Mouse (Mus musculus) kidney, postnatal 10 days (tissue): ENCODE results near the gene Fgd6.

ENCODE experiments used
- DNase-seq: peaks from one replicate; pipeline ENCODE4 v3.0.0; 2021; ENCODE audit warnings: mixed read lengths

The Fgd6 gene

DNA sequence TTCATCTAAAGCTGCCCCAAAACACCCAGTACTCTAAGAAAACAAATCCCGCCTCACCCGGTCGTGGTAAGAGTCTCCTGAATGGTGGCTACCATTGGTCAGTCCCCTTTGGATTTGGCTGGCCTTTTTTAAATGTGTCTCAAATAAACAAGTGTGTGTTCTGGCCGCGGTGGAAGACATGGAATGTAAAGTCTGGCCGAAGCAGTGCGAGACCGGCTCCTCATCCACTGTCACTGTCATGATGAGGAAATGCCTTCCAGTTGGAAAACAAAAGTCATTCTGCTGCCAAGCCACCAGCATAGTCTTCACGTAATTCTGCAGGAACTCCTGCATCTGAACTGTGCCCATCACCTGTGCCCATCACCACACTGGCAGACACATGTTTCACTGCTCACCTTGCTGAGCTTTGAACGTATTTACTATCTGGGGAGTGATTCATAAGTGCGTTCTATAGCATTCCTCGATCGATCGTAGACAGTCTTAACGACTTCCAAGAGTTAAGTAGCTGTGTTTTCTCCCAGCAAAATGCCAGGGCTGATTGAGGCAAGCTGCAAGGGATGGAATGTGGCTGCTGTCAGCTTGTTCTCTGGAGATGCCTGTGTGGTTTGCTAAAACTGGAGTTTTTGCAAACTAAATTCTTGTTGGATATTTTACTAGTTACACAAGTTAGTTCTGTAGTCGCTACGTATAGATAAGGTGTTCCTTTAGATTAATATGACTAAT, 60.1 kb downstream of the Fgd6 start:
- peak; percentile 30 for DNase-seq

DNA sequence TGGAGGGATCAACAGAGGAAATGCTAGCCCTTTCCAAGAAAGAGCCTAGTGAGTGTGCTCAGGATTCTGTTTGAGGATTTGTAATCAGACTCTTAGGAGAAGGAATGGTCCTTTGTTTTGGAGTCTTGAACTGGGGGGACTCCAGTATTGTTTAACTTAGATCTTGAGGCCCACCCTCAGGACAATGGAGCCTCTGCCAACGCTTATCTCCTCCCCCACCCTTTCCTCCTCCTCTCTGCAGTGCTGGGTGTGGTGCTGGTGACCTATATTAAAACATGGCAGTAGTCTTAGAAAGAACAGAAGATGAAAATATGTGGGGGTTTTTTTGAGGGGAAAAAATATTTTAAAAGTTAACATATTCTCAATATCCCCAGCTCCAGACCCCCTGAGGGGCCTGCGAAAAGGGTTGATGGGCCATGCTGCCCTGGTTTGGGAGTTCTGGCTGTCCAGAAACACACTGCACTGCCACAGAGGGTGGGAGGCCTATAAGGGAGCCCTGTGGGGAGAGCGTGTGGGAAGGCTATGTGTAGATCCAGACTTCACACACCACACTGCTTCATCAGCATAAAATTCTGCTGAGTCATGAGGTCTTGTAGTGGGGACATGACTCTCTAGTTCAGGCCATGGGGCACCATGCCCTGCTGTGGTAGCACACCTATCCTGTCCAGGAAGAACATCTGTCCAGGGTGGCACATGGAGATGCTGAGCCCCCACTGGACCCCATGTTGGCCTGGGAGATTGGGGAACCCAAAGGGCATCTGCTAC, 61.5 kb downstream of the Fgd6 start:
- DNase-seq = no peak

DNA sequence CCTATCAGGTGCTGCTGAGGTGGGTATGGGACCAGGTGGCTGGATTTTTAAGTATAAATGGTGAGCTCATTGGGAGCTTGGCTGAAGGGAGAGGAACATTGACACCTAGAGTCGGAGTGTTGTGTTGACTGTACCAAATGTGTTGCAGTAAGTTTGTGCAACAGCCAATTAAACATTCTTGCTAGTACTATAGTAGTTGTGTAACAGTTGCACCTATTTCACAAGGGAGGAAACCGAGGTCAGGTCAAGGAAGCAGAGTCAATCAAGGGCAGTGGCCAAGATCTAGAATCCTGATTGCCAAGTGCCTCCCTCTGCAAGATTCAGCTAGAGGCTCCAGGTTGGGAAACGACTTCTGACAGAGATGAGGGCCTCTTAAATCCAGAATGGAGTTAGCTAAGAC, 62.3 kb downstream of the Fgd6 start:
- DNase-seq = no peak

DNA sequence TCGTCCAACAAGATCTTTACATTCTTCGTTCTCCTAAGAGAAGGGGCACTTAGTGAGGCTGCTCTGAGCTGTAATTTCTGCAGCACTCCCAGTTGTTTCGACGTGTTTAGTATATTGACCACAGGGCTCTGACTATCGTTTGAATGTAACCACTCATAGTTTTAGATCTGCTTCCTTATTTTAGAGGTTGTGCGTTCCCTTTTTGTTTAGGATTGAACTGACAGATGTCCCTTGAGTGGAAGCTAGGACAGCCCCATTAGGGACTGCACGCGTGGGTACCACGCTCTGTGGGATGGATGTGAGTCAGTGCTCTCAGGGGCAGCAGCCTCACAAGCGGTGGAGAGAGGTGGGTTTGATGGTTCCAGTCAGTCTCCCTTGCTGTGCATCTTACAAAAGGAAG, 69.7 kb downstream of the Fgd6 start:
- DNase-seq = no peak

DNA sequence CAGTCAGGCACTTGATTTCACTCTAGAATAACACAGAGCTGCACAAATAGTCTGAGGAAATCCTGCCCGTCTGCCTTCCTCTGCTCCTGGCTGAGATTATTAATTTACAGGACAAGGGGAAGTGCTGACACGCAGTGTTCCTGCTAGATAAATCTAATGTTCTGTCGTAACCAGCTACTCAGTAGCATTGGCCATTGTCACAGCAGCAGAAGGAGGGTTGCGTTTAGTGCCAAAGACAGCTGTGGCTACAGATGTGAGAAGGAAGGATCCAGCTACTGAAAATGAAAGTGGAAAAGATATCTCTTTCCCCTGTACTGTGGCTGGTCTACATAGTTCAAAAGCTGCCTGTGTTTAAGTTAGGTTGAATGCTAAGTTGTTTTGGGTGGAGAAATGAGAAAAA, 71.4 kb downstream of the Fgd6 start:
- DNase-seq = peak; percentile 55

- no peak for DNase-seq
Measured at GRCm38 (mm10) chr10:94107607-94108006, 71.8 kb downstream of the Fgd6 start.

- no peak for DNase-seq
Measured at GRCm38 (mm10) chr10:94108791-94109190, 73.0 kb downstream of the Fgd6 start.

GRCm38 (mm10) chr10:94110834-94111754, 75.3 kb downstream of the Fgd6 start:
- no peak for DNase-seq

GRCm38 (mm10) chr10:94112207-94112606, 76.4 kb downstream of the Fgd6 start:
- DNase-seq = no peak

- peak; percentile 91 for DNase-seq
Measured at GRCm38 (mm10) chr10:94115893-94116599, 80.2 kb downstream of the Fgd6 start.

GRCm38 (mm10) chr10:94116781-94117340, 81.1 kb downstream of the Fgd6 start:
- DNase-seq = peak; percentile 28

DNA sequence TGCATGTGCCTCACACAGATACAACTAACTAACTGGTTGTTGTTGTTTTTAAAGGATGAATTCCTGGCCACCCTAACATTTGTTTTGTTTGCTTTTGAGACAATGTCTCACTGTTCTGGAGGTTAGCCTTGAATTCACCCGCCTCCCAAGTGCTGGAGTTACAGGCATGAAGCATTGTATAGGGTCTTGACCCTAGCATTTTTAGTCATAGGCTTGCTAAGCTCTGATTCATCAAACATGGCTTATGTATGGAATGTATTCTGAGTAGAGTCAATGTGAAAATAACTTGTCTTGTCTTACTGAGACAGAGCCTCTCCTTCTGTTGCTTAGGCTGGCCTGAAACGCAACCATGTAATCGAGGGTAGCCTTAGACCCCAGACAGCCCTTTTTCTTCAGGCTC, 82.1 kb downstream of the Fgd6 start:
- DNase-seq = no peak

DNA sequence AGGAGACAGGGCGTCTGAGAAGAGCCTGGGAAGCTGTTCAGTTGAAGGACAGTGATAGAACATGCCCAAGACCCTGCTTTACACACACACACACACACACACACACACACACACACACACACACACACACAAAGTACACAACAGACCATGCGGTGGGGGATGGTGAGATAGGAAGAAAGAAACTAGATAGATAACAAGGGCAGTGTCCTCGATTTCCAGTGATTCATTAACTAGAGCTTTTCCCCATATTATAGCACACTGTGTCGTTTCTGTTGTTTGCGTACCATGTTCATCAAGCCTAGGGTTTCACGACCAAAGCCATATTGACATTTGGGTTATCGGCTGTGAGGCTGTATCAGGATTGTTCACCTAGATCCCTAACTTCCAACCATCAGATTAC, 83.2 kb downstream of the Fgd6 start:
- DNase-seq = no peak

DNA sequence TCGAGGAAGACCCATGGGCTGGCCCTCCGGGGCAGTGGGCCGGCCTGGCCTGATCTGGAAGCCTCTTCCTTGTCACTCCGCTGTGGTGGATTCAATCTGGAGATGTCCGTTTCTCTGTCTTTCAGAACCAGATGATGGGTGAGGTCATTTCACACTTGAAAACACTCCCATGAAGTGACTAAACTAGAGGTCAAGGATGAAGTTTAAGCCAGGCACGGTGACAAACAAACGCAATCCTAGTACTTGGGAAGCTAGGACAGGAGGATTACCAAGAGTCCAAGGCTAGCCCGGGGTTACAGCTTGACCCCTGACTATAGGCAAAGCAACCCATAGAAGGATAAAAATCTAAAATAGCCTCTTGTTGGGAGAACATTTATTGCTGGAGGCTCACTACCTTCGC, 84.9 kb downstream of the Fgd6 start:
- DNase-seq = no peak

- no peak for DNase-seq
Measured at GRCm38 (mm10) chr10:94122595-94122994, 86.8 kb downstream of the Fgd6 start.

DNA sequence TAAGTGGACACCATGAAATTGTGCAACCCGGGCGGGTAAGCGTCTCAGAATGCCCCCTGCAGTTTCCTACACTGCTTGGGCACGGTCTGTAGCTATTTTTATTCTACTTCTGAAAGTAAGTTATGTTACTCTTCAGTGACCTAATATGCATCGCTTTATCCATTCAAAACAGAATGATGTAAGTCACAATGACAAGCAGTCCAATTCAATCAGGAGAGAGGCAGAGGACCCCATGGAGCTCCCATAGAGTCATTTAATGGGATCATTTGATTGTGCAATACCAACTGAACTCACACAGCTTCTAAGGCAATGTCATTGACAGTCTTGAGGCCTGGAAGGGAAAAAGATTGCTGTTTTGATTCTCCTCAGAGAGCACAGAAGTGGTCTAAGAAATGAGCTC, 87.8 kb downstream of the Fgd6 start:
- DNase-seq = no peak

DNA sequence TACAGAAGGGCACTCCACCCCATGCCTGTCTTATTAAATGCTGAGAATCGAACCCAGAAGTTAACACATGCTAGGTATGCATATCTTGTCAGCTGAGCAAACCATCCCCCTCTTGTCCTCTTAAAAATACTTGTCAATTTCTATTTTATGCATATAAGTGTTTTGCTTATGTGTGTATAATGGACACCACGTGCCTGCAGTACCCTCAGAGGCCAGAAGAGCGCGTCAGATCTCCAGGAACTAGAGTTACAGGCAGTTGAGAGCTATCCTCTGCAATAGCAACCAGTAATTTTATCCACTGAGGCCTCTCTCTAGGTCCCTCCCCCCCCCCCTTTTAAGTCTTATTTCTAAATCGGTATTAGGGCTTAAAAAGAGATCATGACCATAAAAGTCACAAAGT, 88.6 kb downstream of the Fgd6 start:
- peak; percentile 30 for DNase-seq

DNA sequence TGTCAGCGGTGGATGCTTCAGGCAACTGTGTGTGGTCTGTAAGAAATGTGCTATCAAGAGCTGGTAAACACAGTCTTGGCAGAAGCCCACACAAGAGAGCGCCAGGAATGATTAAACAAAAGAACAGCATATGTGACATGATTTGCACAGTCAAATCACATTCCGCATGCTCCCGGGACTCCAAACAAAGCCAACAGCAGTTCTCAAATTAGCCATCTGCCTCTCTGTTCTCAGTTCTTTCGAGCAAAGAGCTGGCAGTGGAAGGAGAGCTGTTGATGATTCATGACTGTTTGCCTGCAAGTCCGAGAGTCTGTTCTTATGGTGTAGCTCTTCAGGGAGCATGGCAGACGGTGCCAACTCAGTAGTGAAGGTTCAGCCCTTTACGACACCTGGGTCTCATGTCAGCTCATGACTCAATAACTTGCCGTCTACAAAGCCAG, 93.9 kb downstream of the Fgd6 start:
- DNase-seq = peak; percentile 69

DNA sequence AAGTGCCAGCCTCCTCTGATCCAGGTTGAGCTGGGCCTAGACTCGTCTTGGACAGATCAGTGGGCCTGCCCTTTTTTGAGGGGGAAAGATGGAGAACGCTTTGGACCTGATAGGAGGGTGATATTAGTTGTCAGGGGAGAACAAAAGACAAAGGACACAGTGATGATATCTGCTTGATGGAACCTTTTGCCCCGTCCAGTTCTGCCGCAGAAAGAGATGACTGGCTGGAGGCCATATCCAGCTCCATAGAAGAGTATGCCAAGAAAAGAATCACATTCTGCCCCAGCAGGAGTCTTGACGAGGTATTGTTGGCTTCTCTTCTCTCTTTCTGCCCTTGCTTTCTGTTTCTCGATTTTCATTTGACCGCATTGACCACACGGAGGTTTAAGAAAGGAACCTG, 97.3 kb downstream of the Fgd6 start:
- no peak for DNase-seq

DNA sequence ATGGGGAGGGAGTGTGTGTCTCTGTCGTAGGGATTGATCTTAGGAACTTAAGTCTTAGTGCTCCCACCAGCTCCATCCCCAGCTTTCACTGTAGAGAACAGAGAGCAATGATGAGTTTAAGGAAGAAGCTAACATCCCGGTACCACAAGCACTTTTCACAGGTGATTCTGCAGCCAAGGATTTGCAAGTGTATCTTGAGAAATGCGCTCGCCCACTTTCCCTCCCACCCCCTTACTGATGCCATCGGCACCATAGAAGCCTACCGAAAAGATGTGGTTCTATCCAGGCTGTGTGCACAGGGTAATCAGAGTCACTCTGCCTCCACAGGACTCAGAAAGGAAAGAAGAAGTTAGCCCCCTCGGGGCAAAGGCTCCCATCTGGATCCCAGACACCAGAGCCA, 97.9 kb downstream of the Fgd6 start:
- no peak for DNase-seq

DNA sequence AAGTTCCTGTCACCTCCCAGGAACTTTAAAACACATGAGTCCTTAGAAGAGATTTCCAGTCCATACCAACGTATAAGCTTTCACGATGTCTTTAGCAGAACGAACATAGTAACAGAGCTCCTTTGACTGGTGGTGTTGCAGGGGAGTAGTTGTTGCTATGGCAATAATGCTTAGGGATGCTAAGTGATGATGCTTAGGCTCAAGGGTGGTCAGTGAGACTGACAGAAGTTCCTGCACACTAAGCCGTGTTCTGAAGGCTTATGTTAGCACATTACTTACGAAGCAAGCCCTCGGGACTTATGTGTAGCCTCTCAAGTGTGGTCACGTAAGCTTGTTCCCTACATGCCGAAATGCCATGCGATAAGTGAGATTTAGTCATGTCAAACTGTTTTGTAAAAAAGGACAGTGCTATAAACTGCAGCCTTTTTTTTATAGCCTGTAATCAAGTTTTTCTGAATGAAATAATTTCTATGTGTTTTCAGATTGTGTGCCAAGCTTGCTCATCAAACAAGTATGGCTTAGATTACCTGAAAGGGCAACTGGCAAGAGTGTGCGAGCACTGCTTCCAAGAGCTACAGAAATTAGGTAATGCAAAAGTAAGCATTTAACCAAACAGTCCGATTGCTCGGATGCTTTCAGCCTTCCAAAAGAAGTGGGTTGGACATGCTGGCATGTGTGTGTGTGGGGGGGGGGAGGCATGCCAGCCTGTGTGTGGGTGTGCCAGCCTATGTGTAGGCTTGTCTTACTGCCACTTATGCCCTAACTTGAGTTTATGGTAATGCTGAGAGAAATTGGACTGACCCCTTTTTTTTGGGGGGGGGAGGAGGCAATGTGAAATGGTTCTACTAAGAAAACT, 99.0 kb downstream of the Fgd6 start:
- DNase-seq = no peak
